Mouse (Mus musculus) testis, adult 2 months (tissue): ENCODE data around the gene R3hdm2.

Experiments
- CTCF ChIP-seq: fragments of 200-500 bp; IDR thresholded peaks from 2 replicates; pipeline ENCODE4 v1.5.1; 2012; ENCODE audit warnings: low read depth, mild to moderate bottlenecking, inconsistent platforms, low read length, moderate library complexity; ENCODE audit not compliant: control insufficient read depth, insufficient read depth, insufficient replicate concordance
- POLR2A ChIP-seq: fragments of 200-500 bp; IDR thresholded peaks from 2 replicates; pipeline ENCODE4 v1.6.1; 2012; ENCODE audit warnings: low read depth, mild to moderate bottlenecking, inconsistent platforms, low read length, moderate library complexity; ENCODE audit not compliant: control insufficient read depth

GRCm38 (mm10) chr10:127432466-127432865 is 52.3 kb downstream of the R3hdm2 start:
- no peak for TF ChIP-seq CTCF
- TF ChIP-seq POLR2A: no peak
